Mouse (Mus musculus) lung, adult 2 months (tissue): ENCODE results near the gene E4f1. TPM values are rescaled to one million over a fixed set of nuclear protein-coding genes. Genes with fewer than 3 reads are reported as not detected.

Source experiments
- DNase-seq: peaks from one replicate; pipeline ENCODE4 v3.0.0; 2022
- H3K4me1 ChIP-seq: fragments of 200-500 bp; 2 replicates; pipeline ENCODE4 v1.6.1; 2011; ENCODE audit warnings: low read length; ENCODE audit not compliant: control insufficient read depth, insufficient read depth
- H3K4me3 ChIP-seq: fragments of 200-500 bp; replicated peaks from 2 replicates; pipeline ENCODE3; 2011; ENCODE audit warnings: low read depth, mild to moderate bottlenecking, control low read depth, low read length; ENCODE audit errors: extremely low read depth
- CTCF ChIP-seq: fragments of 200-500 bp; IDR thresholded peaks from 2 replicates; pipeline ENCODE4 v1.5.1; 2011; ENCODE audit warnings: mild to moderate bottlenecking, low read length, control low read depth; ENCODE audit not compliant: insufficient read depth
- POLR2A ChIP-seq: fragments of 200-500 bp; IDR thresholded peaks from 2 replicates; pipeline ENCODE4 v1.6.1; 2011; ENCODE audit warnings: low read depth, mild to moderate bottlenecking, control low read depth, low read length, borderline replicate concordance; ENCODE audit errors: extremely low read depth
- WGBS: fragments of 180-500 bp; shearing (Covaris S2); methylation state at CpG from one replicate; pipeline ENCODE4 v1.1.7; 2018; 5-methylcytosine and 5-hydroxymethylcytosine counted together
- polyA plus RNA-seq: library from polyadenylated mRNA; depleted of rRNA; stranded (reverse); fragments of >200 nt; gene quantifications from 2 replicates; pipeline ENCODE4 v1.2.3, GENCODE M21; 2012

The E4f1 gene
- polyA plus RNA-seq, 1 experiment = 90.1 TPM

DNA sequence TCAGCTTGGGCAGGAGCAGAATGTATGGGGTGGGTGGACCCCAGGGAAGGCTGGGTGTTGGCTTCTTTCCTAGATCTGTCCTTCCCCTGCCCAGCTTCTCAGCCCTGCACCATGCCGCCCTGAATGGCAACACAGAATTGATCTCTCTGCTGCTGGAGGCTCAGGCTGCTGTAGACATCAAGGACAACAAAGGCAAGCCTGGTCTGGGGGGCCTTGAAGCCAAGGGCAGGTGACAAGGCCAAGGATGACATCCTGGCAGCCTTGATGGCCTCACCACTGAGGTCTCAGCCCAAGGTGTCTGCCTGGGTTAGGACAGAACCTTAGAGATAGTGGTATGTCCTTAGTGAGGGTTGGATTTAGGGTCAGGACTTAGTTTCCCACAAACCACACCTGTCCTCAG is 25.9 kb upstream of the E4f1 start:
- TF ChIP-seq CTCF (no peak), POLR2A (no peak)
- H3K4me3 ChIP-seq = no peak overlapping the region
- H3K4me1 ChIP-seq = no peaks in the 10 kb centered on the region
- no peak for DNase-seq
- 59% methylated on average over 1 of the region's 1 CpGs for WGBS

DNA sequence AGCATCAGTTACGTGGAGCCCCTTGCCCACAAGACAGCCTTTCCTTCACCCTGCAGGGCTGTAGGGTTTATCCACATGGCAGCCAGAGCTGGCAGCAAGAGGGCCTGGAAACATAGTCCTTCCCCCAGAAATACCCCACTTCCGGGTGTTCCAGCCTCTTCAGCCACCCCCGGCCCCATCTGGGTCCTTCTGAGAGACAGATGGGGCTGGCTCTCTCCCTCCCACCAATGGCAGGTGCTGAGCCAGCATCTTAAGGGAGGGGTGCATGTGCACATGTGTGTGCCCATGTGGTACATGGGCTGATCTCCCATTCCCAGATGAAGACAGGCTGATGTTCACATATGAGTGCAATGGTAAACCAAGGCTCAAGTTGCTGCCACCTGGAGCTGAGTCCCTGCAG is 25.3 kb upstream of the E4f1 start:
- no peaks in the 10 kb centered on the region for H3K4me1 ChIP-seq
- 78% methylated on average over 3 of the region's 3 CpGs for WGBS

DNA sequence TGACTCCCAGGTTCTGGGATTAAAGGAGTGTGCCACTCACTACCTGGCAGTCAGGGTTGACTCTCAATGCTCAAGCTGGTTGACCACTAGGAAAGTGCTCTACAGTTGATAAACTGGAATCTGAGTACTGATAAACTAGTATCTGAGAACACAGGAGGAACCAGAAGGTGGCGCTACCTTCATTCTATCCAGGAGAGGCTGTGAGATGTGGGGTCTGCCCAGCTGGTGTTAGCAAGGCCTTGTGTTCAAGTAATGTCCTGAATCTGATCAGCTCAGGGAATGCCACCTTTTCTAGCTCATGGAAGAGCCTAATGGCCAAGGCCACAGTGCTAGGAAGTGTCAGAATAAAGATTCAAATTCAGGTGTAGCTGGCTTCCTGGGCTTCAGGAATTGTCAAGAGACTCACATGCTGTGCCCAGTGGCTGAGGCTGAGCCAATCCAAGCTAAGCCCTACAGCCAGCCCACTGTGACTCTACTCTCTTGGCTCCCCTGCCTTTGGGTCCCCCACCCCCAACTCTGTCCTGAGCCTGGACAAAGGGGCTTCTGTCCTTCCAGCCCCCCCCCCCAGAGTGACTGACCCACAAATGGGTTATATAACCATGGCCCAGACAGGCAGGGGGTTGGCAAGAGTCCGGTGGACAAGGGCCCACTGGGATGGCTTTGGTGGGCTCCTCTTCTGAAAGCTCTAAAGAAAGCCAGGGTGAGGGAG is 24.7 kb upstream of the E4f1 start:
- 34% methylated on average over 2 of the region's 2 CpGs for WGBS
- H3K4me1 ChIP-seq = no peaks in the 10 kb centered on the region
- peak; percentile 29 for DNase-seq
- TF ChIP-seq POLR2A (no peak), CTCF (peak; percentile 64)
- H3K4me3 ChIP-seq = no peak overlapping the region

More for the DNA sequence above, 25.3 kb upstream of the E4f1 start:
- H3K4me3 ChIP-seq = no peak overlapping the region
- no peak for DNase-seq
- TF ChIP-seq POLR2A (no peak), CTCF (no peak)

DNA sequence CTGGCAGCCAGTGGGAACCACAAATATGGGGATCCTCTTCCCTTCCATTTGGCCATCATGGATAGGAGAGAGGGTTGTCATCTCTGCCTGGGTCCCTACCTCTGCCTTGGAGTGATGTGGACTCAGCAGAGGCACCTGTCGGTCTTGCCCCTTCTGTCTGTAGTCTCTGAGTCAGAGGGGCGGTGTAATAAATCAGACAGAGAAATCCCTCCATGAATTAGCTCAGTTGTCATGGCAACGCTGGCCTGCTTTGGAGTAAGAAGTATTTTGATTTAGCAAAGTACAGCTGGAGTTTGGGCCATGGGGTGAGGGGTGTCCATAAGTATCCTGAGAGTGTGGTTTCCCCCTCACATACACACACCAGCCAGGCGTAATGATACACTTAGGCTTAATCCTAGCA is 20.3 kb upstream of the E4f1 start:
- no peak overlapping the region for H3K4me3 ChIP-seq
- H3K4me1 ChIP-seq = no peaks in the 10 kb centered on the region
- TF ChIP-seq CTCF = no peak
- TF ChIP-seq POLR2A = no peak
- no peak for DNase-seq
- WGBS = 90% methylated on average over 4 of the region's 4 CpGs

DNA sequence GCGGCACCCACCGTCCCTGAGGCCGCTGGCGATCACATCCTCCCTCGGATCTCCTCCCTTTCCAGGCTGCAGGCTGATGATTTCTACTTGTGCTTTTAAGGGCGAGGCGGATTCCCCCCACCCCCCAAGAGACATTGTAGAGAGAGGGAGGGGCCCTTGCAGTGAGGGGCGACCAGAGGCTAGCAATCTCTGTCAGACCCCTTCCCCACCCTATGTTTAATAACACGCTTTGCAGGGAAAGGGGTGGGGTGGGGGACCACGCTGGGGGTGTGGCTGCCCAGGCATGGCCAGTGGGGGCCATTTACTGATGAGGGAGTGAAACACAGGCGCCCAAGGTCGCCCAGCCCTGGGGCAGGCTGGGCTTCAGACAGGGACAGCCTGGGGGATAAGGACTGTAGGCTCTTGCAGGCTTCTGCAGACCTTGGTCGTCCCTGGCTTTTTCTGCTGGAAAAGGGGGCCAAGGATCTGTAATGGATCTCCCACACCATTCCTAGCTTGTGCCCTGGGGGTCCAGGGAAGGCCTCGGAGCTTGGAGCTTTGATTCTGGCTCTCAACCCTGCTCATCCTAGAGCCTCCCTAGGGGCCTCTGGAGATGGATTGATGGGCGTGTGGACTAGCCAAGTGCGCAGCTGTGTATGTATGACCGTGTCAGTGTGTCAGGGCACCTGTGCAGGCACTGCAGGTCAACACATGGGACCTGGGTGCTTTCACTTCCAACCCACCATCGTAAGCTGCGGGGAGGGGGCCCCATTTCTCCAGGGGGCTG is 19.3 kb upstream of the E4f1 start:
- Histone ChIP-seq H3K4me1 (no peaks in the 10 kb centered on the region), H3K4me3 (no peak overlapping the region)
- no peak for DNase-seq
- TF ChIP-seq POLR2A (no peak), CTCF (no peak)
- WGBS = 43% methylated on average over 19 of the region's 19 CpGs

DNA sequence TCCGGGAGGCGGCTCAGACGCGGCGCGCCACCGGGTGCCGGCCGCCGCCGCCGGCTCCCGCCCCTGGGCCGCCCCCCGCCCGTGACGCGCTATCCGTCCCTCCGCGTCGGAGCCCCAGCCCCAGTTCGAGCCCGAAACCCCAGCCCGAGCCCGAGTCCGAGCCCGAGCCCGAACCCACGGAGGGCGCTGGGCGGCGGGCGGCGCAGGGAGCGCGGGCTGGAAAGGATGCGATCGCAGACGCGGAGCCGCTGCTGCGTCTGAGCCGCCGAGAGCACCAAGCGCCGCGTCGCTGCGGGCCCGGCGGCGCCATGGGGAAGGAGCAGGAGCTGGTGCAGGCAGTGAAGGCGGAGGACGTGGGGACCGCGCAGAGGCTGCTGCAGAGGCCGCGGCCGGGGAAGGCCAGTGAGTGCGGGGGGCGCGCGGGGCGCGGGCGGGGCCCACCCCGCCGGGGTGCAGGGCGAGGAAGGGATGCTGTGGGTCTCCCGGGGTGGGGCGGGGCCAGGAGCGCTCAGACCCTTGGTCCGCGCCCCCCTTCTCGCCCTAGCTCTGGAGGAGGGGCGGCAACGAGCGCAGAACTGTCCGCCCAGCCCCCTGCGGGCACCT is 18.6 kb upstream of the E4f1 start:
- Histone ChIP-seq H3K4me3 (peak overlapping the region; percentile 56), H3K4me1 (no peaks in the 10 kb centered on the region)
- TF ChIP-seq POLR2A = no peak
- TF ChIP-seq CTCF = no peak
- DNase-seq = peak; percentile 21
- under 1% methylated on average over 71 of the region's 81 CpGs for WGBS

DNA sequence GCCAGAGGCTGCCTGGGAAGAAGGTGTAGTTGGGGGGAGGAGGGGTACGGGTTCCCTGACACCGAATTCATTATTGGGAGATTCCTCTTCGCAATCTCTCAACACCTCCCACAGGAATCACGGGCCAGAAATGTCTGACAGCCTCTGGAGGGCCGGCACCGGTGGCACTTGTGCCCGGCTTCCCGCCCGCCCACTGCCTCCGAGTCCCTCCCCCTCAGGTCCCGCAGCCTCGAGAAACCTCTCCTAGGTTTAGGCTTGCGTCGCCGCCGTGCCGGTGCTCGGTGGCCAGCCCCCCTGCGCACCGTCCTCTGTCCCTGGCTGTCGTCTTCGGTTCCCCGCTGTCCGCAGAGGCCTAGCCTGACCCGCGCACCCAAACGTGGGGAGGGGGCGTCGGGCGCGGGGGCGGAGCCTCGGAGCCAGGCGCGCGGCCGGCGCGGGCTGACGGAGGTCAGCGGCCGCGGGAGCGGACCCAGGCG is 18.1 kb upstream of the E4f1 start, which contains the start of gene Caskin1:
Gene Caskin1, plus strand, starts transcription at position 416 of the 476 bp plus-strand sequence.
- WGBS = 2% methylated on average over 45 of the region's 45 CpGs
- Histone ChIP-seq H3K4me3 (peak within 1 kb of the TSS; percentile 56), H3K4me1 (no peaks in the 10 kb centered on the region)
- peak; percentile 22 for DNase-seq
- TF ChIP-seq POLR2A = no peak
- no peak for TF ChIP-seq CTCF

DNA sequence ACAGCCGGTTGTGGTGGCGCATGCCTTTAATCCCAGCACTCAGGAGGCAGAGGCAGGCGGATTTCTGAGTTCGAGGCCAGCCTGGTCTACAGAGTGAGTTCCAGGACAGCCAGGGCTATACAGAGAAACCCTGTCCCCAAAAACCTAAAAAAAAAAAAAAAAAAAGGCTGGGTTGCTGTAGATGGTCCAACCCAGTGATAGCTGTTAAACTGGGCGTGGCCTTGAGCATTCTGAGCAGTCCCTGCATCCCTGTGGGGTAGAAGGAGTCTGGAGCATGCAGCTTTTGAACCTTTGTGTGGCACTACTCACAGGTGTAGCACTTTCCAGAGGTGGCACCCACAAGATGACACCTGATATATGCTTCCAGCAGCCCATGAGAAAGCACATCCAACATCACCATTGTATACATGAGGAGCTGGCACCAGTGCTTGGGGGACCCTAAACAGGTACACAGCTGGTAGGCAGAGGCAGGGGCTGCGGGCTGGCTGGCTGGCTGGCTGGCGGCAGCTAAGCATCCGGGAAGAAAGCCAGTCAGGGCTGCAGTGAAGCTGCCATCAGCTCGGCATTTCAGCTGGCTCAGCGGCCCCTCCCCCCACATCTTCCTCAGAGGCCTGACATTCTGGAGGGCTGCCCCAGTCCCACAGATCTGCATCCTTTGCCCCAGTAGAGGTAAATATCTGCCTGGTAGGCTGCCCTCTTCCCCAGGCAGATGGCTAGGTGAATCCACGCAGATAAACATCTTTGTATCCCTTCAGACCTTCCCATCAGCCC is 15.2 kb upstream of the E4f1 start:
- WGBS = 54% methylated on average over 11 of the region's 11 CpGs

DNA sequence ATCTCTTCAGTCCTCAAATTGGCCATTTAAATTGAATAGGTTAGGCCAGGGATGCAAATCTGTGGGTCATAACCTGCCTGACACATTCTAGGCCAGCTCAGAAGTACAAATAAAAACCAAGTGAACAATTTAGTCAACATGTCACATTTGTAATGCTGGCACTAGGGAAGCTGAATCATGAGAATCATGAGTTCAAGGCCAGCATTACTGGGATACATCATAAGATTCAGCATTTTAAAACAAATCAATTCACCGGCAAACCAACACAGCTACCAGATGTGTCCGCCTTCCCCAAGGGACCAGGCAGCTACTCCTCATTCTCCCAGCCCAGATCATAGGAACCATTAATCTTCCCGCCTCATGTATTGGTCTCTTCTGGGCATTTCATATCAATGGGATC is 13.4 kb upstream of the E4f1 start:
- H3K4me1 ChIP-seq = no peaks in the 10 kb centered on the region
- no peak overlapping the region for H3K4me3 ChIP-seq
- 92% methylated on average over 3 of the region's 3 CpGs for WGBS
- TF ChIP-seq POLR2A (no peak), CTCF (no peak)
- DNase-seq = no peak

More for the DNA sequence above, 15.2 kb upstream of the E4f1 start:
- TF ChIP-seq CTCF (no peak), POLR2A (no peak)
- Histone ChIP-seq H3K4me1 (no peaks in the 10 kb centered on the region), H3K4me3 (no peak overlapping the region)
- no peak for DNase-seq
